In the genomic region with DNA sequence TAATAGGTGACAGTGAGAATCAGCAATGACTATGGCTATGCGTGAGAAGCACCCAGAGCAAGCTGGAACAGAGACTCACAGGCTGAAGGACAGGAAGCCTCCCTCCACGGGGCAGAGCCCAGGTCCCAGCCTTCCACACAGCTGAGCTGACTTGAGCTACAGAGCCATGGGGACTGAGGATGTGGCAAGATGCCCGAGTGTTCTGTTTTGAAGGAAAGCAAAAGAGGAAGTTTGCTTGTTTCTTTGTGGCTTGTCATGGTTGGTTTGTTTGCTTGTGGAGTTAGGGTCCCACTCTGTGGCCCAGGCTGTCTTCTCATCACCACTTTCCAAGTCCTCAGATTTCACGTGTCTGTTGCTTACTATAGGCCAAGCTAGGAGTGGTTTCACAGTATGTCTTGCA, we compare ENCODE assay signal across 18 mouse cellular contexts. TPM values are rescaled to one million over a fixed set of nuclear protein-coding genes. Genes with fewer than 3 reads are reported as not detected.
"Had no signal": no experiment of that assay in that cellular context is flagged by ENCODE, and none has a peak within 500 bp of the region (broad histone marks: within the 10 kb centered on the region; RNA-seq: fewer than 3 reads in every experiment).

No protein-coding gene starts in this region.

- H3K4me3 ChIP-seq: limb, embryonic 13.5 days; midbrain, embryonic 13.5 days; myocyte; stomach, embryonic 15.5 days had no signal

- H3K9me3 ChIP-seq: limb, embryonic 13.5 days; midbrain, embryonic 13.5 days; stomach, embryonic 15.5 days had no signal

- H3K4me2 ChIP-seq: limb, embryonic 13.5 days; lung, embryonic 14.5 days; stomach, embryonic 15.5 days had no signal

- H3K36me3 ChIP-seq: limb, embryonic 13.5 days; midbrain, embryonic 13.5 days; stomach, embryonic 15.5 days had no signal

- DNase-seq: kidney, adult 18-20 months; kidney, postnatal 14 days; left cerebral cortex, postnatal 4 days; lung, embryonic 14.5 days; lung, postnatal 10 days; lung, postnatal 4 days; right cerebral cortex, postnatal 14 days; thymus, postnatal 4 days had no signal

- H3K9ac ChIP-seq: limb, embryonic 13.5 days; lung, embryonic 14.5 days; midbrain, embryonic 13.5 days; stomach, embryonic 15.5 days had no signal

- H3K27ac ChIP-seq: limb, embryonic 13.5 days; stomach, embryonic 15.5 days had no signal

- ATAC-seq: midbrain, embryonic 13.5 days had no signal

RNA-seq across cellular contexts. Expression of a gene that starts 2.2 kb away (rescaled TPM):
- total RNA-seq: liver, adult 2 months; megakaryocyte-erythroid progenitor cell, adult 5-6 weeks had no signal
- polyA plus RNA-seq: kidney, embryonic 14.5 days; liver, adult 2 months; spleen, adult 2 months; thymus, postnatal 0 days had no signal

RNA-seq across cellular contexts. Expression of a gene that starts 39.0 kb away (rescaled TPM):
- total RNA-seq: left cerebral cortex, postnatal 10 days; megakaryocyte-erythroid progenitor cell, adult 5-6 weeks had no signal
